Mouse (Mus musculus) cerebellum, postnatal 10 days (tissue): Measurements from ENCODE around the gene Shmt2.

Experiments
- DNase-seq, 2 experiments: peaks; one replicate each; pipeline ENCODE4 v3.0.0; 2021; ENCODE audit warnings: mixed read lengths in 2 of 2

Shmt2 gene

DNA sequence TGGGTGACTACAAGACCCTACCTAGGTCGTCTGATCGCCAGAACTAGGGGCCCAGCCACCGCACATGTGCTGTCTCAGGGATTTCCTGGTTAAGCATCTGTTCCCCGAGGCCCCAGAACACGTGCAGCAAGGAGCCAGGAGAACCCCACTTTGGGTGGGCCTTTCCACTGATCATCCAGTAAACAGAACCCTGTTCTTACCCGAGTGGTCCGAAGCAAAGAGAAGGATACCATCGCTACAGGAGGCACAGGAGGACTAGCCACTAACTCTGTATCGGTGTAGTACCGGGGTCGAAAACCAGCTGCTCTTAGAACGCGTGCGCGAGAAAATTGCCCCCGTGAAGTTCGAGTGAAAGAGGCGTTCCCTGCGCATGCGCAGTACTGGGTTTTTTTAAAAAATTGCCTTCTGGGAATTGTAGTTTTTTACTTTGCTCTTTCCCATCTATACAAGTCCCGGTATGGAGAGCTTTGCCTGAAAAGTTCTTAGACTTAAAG, at the start of gene Shmt2:
Gene Shmt2, minus strand, starts transcription at position 357 of the 494 bp plus-strand sequence.
- DNase-seq, result peak; percentile 93

GRCm38 (mm10) chr10:127570937-127571641, 48.8 kb upstream of the Shmt2 start:
- DNase-seq, result no peak

DNA sequence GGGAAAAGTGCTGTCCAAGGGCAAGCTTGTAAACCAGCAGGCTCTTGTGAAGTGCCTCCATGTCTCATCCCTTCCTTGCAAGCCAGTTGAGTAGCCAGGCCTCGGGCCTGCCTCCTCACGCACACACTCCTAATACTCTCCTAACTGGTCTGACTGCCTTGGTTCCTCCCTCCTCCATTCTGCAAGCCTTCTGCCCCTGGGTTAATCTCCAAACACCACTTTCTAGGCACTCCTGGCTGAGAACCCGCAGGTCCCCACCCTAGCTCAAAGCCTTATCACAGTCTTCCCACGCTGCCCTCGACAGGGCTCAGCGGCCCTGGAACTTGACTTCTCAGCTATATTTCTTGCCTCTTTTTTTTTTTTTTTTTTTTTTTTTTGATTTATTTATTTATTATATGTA, 48.1 kb upstream of the Shmt2 start:
- no peak for DNase-seq

DNA sequence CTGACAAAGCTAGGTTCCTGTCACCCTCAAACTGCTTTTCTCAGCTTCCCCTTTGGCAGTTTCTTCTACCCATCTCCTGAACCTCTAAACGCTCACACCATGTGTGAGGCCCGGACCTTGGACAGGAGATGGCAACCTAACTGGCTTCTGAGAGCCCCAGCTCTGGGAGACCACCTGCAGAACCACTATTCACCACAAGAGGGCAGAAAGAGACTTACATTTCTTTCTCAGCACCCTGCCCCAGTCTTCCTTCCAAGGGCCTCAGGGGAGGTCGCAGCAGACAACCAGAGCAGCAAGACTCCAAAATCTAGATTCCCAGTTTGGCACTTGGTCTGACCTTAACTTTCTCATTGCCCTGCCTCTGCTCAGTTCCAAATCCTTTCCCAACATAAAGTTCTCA, 47.2 kb upstream of the Shmt2 start:
- peak; percentile 93 to 96 for DNase-seq

- DNase-seq, result peak in 1 of 2 experiments; percentile 43
Observed at GRCm38 (mm10) chr10:127566553-127567326, 44.5 kb upstream of the Shmt2 start.

- no peak for DNase-seq
Observed at GRCm38 (mm10) chr10:127564301-127564700, 42.1 kb upstream of the Shmt2 start.

DNA sequence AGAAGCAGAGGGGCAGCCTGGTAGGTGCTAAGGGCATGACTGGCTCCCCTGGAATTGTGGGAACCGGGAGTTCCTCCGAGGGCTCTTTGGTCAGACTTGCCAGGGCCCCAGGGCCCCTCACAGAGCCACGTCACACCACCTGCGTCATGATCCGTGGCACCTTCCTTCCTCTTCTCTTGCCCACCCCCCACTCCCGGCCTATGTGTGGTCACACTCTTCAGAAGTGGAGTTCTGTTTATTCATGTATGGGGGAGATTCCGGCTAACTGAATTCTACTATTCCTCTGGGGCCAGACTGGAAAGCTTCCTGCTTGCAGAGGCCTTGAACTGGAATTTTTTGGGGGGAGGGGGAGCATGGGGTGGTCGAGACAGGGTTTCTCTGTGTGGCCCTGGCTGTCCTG, 41.6 kb upstream of the Shmt2 start:
- DNase-seq, result no peak

GRCm38 (mm10) chr10:127561145-127561544, 38.9 kb upstream of the Shmt2 start:
- no peak for DNase-seq

DNA sequence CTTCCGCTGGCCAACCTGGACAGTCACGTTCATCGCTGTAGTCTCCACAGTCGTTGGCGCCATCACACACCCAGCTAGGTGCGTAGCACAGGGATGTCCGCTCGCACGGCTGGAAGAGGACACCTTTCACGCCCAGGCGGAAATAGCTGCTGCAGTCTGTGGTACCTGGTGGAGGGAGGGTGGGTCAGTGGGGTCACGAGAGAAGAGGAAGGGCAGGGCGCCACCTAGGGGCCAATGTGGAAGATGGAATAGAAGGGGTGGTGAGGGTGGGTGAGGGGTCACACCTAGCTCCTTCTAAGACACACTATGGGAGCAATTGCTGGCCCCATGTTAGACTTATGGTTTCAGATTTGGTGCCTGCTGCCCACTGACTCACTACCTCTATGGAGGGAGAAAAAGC, 35.2 kb upstream of the Shmt2 start:
- DNase-seq, result peak; percentile 52 to 63

- peak; percentile 81 to 86 for DNase-seq
Observed at GRCm38 (mm10) chr10:127555703-127556102, 33.5 kb upstream of the Shmt2 start.

- DNase-seq, result no peak
Observed at GRCm38 (mm10) chr10:127549892-127550291, 27.6 kb upstream of the Shmt2 start.

DNA sequence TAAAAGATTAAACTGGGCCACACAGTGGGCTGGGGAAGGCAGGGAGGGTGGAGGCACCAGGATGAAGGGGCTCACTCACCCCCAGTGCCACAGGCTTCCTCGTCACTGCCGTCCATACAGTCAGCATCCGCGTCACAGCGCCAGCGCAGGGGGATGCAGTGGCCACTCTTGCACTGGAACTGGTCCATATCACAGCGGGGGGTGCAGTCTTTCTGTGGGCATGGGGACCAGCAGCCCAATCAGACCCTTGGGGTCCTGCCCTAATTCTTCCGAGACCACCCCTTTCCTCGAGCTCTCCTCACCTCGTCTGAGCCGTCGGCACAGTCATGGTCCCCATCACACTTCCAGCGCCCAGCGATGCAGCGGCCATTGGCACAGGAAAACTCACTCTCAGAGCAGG, 26.0 kb upstream of the Shmt2 start:
- peak; percentile 54 to 61 for DNase-seq

DNA sequence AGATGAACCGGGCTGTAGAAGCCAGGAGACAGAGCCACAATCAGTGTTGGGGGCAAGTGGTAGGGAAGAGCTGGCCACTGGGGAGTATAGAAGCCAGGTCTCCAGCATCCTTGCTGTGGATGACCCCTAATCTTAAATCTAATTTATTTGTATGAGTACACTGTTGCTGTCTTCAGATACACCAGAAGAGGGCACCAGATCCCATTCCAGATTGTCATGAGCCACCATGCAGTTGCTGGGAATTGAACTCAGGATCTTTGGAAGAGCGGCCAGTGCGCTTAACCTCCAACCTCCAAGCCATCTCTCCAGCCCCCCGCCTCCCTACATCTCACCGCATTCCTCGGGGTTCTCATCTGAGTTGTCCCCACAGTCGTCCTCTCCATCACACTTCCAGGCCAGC, 24.3 kb upstream of the Shmt2 start:
- DNase-seq, result peak in 1 of 2 experiments; percentile 57

DNA sequence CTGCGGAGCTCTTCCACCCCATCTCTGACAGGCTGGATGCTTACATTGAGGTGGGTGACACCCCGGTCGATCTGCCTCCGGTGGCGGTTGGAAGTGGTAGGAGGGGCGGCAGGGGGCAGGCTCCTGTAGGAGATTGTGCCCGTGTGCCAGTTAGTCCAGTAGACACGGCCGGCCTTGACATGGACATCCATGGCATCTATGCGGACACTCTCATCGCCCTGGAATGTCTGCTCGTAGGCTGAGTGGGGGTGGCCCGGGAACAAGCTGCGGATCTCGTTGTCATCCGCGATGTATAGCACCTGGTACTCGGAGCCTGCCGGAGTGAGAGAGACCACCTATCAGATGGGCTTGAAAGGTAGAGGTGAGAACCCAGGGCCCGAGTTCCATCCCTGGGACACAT, 22.1 kb upstream of the Shmt2 start:
- no peak for DNase-seq

- no peak for DNase-seq
Observed at GRCm38 (mm10) chr10:127543916-127544315, 21.7 kb upstream of the Shmt2 start.

GRCm38 (mm10) chr10:127542720-127543119, 20.5 kb upstream of the Shmt2 start:
- peak; percentile 72 to 79 for DNase-seq

DNA sequence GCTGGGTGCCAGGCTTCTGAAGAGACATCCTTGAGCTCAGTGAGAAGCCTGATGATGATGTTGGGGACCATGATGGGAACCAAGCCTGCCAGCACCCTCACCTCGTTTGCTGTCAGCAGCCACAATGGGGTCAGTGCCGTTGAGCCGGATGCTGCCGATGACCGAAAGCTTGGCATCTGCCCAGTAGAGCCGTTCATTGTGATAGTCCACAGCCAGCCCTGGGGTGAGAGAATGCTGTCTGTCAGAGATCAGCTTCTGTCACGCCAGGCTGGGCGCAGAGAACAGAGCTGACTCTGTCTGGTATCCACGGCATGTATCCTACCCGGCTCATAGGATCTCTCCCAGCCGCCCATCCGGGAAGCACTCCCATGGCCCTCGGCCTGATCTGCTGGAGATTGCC, 19.8 kb upstream of the Shmt2 start:
- DNase-seq, result peak; percentile 80 to 81

DNA sequence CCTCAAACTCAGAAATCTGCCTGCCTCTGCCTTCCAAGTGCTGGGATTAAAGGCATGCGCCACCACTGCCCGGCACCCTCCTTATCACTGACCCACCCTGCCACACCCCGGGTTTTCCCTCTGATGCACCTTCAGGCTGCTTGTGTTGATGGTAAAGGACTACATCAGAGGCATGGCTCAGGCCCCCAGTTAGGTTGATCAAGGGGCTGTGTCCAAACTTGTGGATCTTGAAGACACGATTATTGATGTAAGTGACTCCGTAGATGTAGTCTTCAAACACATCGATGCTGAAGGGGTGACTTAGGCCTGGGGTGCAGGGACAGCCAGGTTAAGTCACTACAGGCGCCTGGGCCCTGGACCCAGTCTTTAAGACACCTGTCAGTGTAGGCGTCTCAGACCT, 19.3 kb upstream of the Shmt2 start:
- DNase-seq, result no peak

GRCm38 (mm10) chr10:127537854-127538583, 15.8 kb upstream of the Shmt2 start:
- DNase-seq, result peak; percentile 93 to 95

GRCm38 (mm10) chr10:127536586-127537314, 14.5 kb upstream of the Shmt2 start:
- DNase-seq, result peak; percentile 85 to 86

DNA sequence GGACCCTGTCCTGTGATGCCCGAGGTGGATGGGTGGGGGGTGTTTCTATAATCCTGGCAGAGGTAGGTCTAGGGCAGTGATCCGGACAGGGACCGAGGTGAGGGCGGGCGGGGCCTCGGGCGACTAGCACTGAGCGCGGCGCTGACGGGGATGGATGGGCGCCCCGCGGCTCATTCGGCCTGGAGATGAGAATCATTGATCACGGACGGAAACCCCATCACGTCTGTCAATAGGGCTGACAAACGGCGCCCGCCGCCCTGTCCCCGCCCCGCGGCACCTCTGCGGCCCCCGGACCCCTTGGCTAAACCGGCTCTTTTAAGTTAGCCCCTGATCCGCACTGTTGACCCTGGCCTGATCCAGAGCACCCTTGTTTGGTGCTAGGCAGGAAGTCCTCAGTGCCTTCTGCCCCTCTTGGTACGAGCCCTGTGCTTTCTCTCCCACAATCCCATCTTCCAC, 12.7 kb upstream of the Shmt2 start:
- DNase-seq, result peak; percentile 51 to 57
